Mouse (Mus musculus) erythroblast, adult 5-6 weeks (primary cell): Measurements from ENCODE around the gene Alox5. TPM values are rescaled to one million over a fixed set of nuclear protein-coding genes. Genes with fewer than 3 reads are reported as not detected.

Experiments
- ATAC-seq: replicated peaks from 2 replicates; pipeline ENCODE4 v1.8.0; 2016; ENCODE audit warnings: moderate number of reproducible peaks, mild to moderate bottlenecking, moderate TSS enrichment, inconsistent platforms; ENCODE audit not compliant: poor library complexity, low FRiP score, severe bottlenecking
- total RNA-seq, 2 experiments: library from RNA; stranded (forward) in 1 of 2; stranded (reverse) in 1 of 2; fragments of 150-400 nt in 1 of 2; fragments of 200-764, 138-1000 nt in 1 of 2; gene quantifications; 2 replicates each; pipeline versions ENCODE4 v1.2.3 to v1.2.4; 2015 to 2017; ENCODE audit warnings: low replicate concordance in 2 of 2

Alox5 gene
- total RNA-seq, 2 experiments from 2014 or later: 16.6 to 29.6 TPM

DNA sequence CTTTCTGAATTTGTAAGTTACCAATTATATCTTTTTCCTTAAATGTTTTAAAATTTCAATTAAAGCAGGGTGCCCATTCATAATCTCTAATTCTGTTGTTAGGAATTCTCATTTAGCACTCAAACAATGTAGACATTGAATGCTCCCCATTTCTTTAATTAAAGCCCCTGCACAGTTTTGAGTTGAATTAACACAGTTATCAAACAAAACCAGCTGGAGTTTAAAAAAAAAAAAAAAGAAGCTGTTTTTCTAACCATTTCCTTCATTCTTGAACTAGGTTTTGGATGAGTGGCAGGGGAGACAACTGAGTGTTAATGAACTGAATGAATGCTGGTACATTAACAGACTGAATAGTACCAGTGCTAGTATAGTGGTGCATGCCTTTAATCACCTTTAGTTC, 71.5 kb downstream of the Alox5 start:
- ATAC-seq: no peak

DNA sequence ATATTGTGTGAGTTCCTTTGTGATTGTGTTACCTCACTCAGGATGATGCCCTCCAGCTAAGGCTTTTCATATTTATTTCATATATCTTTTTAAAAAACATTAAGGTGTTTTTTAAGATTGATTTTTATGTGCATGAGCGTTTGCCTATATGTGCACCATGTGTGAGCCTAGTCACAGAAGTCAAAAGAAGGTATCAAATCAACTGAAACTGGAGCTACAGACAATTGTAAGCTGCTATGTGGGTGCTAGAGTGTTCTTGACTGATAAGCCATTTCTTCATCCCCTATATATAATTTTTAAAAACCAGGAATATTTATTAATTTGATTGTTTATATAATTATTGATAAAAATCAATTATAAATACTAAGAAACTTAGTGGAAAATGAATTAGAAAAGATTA, 72.9 kb downstream of the Alox5 start:
- no peak for ATAC-seq

DNA sequence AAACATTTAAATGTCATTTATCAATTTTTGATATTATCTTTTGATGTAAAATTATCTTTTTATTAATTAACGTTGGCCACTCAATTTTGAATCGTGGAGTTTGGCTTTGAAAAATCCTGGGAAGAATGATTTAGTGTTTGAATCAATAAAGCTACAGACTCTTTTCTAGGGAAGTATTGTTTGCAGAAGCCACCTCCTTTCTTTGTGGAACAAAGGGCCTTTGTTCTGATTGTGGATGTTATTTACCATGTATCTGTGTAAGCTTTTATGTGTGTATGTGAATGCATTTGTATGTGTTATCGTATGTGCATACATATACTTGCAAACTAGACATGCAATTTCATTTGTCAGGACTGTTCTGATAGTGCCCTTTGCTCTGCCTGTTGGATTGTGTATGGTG, 74.5 kb downstream of the Alox5 start:
- ATAC-seq: no peak

DNA sequence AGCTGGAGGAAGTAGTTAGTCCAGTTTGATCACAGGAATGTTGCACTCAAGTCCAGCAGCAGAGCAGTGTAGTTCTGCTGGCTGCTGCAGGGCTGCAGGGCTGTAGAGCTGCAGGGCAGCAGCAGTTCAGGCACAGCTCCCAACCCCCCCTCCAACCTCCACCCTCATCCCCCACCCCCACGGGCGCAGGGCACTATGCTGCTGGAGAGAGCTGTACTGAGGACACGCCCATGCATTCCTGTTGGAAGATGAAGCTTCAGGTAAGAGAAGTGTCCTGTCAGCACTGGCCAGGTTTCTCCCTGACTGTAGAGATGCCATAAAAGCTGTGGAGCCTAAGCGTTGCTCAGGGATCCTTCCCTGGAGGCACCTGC, 74.9 kb downstream of the Alox5 start:
- ATAC-seq: no peak

DNA sequence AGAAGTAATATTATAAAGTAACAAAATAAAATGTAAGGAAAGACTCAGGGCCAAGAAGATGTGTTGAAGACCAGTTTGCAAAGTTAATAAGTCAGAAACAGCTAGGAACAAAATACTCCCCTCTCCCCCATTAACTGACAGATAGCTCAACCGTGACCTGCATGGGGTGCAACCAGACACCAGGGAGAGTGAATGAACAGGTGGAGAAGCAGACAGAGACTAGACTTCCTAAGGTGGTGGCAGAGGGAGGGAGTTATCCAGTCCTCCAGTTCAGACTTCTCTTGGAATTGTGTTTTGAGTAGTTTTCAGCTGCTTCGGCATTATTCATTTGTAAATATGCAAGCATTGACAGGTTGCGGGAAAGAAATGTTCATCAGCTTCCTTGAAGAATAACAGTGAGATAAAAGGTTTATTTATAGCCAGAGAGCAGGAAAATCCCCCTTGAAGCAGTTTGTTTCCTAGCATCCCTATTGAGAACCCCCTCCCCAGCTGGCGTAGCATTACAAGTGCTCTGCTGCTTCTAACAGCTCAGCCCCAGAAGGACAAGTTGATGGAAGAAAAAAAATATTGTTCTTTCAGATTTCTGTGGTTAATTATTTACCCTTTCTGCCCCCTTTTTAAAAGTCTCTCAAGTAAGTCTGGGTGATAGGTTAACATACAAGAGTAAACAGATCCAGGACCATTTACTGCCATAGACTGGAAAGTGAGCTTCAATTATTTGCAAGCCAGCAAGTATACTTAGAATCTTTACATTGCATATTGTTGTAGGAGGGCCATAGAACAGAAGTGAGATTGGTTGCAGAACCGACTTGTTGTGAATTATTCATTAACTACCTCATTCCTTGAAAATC, 75.6 kb downstream of the Alox5 start:
- ATAC-seq: no peak

DNA sequence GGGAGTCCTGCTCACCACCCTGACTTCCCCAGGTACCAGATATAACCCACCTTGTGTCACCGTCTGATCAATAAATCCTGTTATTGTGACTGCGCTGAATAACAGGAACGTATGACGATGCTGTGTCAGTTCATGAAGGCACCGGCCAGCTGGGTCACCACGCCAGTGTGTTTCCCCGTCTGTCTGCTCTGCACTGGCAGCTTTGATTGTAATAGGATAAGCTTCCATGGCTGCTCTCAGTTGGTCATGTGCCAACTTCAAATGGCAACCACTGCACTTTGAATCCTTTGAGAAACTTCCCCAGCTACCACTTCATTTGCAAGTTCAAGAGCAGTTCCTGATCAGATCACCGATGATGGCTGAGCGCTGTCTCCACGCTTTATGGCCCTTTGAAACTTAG, 77.4 kb downstream of the Alox5 start:
- no peak for ATAC-seq

DNA sequence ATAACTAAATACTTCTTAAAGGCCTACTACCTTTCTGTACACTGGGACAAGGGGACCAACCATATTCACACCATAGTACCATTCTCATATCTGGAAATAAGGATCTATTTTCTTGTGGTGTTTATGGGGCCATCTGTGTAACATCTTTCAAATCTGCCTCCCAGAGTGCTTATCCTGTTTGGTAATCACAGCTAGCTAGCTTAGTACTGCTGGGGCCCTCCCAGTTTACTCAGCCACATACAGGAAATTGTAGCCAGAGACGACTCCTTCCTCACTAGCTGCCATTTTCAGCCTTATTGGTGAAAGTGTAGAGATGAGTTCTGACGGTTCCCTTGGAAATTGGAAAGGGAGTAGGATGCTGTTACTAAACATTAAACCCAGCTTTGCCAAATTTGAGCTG, 79.4 kb downstream of the Alox5 start:
- ATAC-seq: no peak

DNA sequence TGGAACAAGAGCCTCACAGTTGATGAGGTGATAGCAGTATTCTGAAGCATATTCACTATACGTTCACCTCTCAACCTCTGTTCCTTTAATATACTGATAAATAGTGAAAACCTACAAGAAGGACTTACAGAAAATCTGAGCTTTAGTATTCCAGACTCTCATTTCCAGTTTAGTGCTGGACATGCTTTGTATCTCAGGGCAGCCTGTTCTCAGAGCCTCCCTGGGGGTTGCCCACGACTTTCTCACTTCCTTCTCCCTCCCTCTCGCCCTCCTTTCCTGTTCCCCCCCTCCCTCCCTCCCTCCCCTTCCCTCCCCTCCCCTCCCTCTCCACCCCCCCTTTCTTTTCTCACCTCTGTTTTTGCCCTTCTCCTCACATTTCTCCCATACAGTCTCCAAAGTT, 80.8 kb downstream of the Alox5 start:
- ATAC-seq: no peak

DNA sequence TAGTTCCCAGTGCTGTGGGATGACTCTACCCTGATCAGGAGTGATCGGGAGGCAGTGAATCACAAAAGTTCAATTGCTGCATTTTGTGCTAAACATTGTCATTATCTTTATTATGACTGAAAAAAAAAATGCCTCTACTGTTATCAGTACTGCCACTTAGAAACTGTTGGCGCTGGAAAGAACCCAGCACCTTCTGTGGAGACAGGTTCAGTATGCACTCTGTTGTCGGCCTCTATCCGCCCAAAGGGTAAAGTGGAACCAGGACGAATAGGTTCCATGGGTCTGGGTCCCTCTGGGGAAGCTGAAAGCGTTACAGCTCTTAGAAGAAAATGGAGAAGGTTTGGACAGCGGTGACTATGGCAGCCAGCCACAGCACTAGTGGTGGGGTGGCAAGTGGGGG, 82.1 kb downstream of the Alox5 start:
- no peak for ATAC-seq

DNA sequence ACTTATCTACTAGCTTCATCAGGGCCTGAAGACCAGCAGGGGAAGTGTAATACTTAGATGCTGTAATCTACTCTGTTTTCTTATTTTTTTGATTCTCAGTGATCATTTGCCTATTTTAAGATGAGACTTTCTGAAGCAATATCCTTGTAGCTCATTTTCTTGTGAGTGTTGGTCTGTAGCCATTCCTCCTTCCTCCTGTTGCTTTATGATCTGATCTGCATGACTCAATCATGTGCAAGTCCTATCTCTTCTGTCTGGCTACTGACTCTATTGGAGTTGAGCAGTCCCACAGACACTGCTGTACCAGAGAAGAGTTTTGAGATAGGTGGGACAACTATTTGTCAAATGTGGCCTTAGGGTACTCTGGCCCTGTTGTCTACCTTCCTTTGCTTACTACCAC, 86.4 kb downstream of the Alox5 start:
- no peak for ATAC-seq

DNA sequence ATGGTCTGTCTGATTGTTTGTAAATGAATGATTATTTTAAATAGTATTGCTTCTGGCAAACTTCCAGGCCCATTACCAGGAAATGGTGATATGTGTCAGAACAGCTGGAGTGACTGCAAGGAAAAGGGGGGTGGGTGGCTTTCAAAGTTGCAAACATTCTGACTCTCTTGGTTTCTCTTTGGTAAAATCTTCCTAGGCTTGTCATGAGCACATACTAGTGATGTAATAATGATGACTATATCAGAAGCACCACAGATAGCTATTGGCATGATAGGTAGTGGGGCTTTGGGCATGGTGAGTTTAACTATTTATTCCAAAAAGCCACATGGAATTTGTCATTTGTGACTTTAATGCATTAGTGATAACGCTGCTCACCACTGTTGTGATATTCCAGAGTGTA, 86.8 kb downstream of the Alox5 start:
- ATAC-seq: no peak

DNA sequence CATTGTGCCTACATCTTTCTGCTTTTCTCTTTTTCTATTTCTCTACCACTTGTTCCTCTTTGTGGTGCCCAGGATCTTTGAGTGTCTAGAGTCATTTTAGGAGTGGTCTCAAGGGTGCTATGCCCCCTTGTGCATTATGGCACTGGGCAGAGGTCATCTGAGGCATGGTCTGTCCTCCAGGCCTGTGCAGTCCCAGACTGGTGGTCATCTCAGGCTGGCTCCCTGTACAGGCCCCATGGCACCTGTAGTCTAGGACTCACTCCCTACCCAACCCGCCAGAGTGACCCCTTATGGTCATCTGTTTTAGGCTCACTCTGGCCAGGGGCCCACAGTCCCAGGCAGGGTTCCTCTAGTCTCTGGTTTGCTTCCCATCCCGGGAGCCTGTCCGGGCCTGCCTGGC, 89.5 kb downstream of the Alox5 start:
- no peak for ATAC-seq

DNA sequence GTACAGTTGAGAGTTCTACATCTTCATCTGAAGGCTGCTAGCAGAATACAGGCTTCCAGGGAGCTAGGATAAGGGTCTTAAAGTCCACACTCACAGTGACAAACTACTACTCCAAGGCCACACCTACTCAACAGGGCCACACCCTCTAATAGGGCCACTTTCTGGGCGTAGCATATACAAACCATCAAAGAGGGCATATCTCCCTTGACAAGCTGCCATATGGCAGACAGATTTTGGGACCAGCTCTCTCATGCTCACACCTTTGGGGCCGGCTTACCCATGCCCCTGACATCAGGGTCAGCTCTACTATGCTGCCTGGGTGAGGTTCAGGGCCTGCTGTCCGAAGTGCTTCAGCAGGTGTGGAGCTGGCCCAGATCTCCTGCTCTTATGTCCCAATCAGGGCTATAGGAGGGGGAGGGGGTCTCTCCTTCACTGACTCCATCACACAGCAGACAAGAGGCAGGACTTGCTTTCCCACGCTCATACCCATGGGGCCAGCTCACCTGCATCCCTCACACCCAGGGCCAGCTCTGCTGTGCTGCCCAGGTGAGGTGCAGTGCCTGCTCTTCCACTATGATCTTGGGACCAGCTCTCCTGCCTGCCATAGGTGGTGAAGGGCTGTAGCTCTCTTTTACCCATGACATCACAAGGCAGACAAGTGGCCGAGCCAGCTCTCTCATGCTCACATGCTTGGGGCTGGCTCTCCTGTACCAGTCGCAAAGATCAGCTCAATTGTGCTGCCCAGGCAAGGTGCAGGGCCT, 90.6 kb downstream of the Alox5 start:
- ATAC-seq: peak; percentile 94

DNA sequence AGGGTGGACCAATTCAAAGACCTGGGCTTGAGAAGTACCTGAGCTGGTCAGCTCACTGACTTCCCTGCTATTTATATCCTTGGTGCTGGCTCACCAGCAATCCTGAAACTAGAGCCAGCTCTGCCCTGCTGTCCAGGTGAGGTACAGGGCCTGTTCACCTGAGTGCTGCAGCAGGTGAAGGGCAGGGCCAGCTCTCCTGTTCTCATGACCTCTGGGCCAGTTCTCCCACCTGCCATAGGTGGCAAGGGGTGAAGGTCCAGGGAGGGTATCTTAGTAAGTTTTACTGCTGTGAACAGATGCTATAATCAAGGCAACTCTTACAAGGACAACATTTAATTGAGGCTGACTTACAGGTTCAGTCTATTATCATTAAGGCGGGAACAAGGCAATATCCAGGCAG, 91.2 kb downstream of the Alox5 start:
- peak; percentile 32 for ATAC-seq

DNA sequence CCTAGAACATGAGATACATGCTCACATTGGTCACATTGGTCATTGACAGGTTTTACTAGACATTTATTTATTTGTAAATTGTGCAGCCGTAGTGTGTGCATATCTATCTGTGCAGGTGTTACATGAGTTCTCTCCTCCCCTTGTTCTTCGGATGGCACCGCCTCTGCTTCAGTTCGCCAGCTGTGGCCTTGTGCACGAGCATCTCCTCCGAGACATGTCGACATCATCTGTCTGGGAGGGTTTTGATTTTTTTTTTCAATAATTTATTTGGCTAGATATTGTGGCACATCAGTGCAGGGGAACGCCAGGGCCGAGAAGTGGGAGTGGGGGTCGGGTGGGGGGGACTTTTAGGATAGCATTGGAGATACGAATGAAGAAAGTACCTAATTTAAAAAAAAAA, 93.0 kb downstream of the Alox5 start:
- ATAC-seq: no peak

DNA sequence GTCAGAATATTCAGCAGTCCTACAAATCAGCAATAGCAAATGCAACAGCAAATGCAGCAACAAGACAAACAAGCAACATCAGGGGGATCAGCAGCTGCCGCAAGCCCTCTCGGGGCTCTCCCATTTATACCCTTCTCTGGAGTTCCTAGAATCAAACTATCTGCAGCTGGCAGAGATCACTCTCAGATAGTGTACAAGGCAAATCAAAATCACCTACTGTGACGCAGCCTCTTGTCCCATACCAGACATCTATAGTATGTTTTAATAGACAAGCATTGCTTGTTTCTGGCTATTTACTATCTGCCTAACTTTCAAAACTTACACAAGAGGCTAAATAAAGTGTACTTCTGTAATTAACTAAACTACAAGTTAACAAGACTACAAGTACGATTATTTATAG, 99.0 kb downstream of the Alox5 start:
- ATAC-seq: no peak

DNA sequence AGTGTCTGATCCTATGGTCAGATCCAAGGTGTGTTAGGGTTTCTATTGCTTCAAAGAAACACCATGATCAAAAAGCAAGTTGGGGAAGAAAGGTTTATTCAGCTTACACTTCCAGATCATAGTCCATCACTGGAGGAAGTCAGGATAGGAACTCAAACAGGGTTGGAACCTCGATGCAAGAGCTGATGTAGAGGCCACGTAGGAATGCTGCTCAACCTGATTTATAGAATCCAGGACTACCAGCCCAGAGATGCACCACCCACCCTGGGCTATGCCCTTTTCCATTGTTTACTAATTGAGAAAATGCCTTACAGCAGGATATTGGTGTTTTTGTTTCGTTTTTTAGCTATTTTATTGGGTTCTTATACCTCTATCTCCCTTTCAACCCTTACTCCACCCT, 99.5 kb downstream of the Alox5 start:
- ATAC-seq: no peak

Other genes starting within 250 kb of the Alox5 start
- 3.8 and 17.6 TPM in 2 replicates for gene Zfand4, start 197.0 kb downstream of the Alox5 start, total RNA-seq (2015; ENCODE audit: low replicate concordance)
- gene Zfand4, start 197.0 kb downstream of the Alox5 start, total RNA-seq (2017; ENCODE audit: low replicate concordance): 8.4 and 25.7 TPM in 2 replicates
- gene March8, start 123.2 kb downstream of the Alox5 start, total RNA-seq (2015; ENCODE audit: low replicate concordance): 546 and 733 TPM in 2 replicates
- 1,003 and 1,028 TPM in 2 replicates for gene March8, start 123.2 kb downstream of the Alox5 start, total RNA-seq (2017; ENCODE audit: low replicate concordance)
- not detected in 2 replicates for gene Olfr211, start 27.9 kb upstream of the Alox5 start, total RNA-seq (2015; ENCODE audit: low replicate concordance)
- not detected in 2 replicates for gene Olfr211, start 27.9 kb upstream of the Alox5 start, total RNA-seq (2017; ENCODE audit: low replicate concordance)
- not detected in 2 replicates for gene Olfr212, start 45.3 kb upstream of the Alox5 start, total RNA-seq (2015; ENCODE audit: low replicate concordance)
- gene Olfr212, start 45.3 kb upstream of the Alox5 start, total RNA-seq (2017; ENCODE audit: low replicate concordance): not detected in 2 replicates
- not detected in 2 replicates for gene Olfr213, start 77.3 kb upstream of the Alox5 start, total RNA-seq (2015; ENCODE audit: low replicate concordance)
- gene Olfr213, start 77.3 kb upstream of the Alox5 start, total RNA-seq (2017; ENCODE audit: low replicate concordance): 0.14 and 0.43 TPM in 2 replicates
- not detected in 2 replicates for gene Gm5580, start 90.0 kb upstream of the Alox5 start, total RNA-seq (2015; ENCODE audit: low replicate concordance)
- not detected in 2 replicates for gene Gm5580, start 90.0 kb upstream of the Alox5 start, total RNA-seq (2017; ENCODE audit: low replicate concordance)
- not detected in 2 replicates for gene Olfr214, start 93.1 kb upstream of the Alox5 start, total RNA-seq (2015; ENCODE audit: low replicate concordance)
- gene Olfr214, start 93.1 kb upstream of the Alox5 start, total RNA-seq (2017; ENCODE audit: low replicate concordance): not detected in 2 replicates
- not detected in 2 replicates for gene Olfr215, start 123.0 kb upstream of the Alox5 start, total RNA-seq (2015; ENCODE audit: low replicate concordance)
- not detected in 2 replicates for gene Olfr215, start 123.0 kb upstream of the Alox5 start, total RNA-seq (2017; ENCODE audit: low replicate concordance)
- gene Zfp422, start 167.8 kb upstream of the Alox5 start, total RNA-seq (2015; ENCODE audit: low replicate concordance): 18.6 and 21.1 TPM in 2 replicates
- 3.9 and 8.5 TPM in 2 replicates for gene Zfp422, start 167.8 kb upstream of the Alox5 start, total RNA-seq (2017; ENCODE audit: low replicate concordance)
- gene Depp1, start 189.4 kb upstream of the Alox5 start, total RNA-seq (2015; ENCODE audit: low replicate concordance): not detected in 2 replicates
- 0.77 TPM in 1 of 2 replicates, not detected in the other for gene Depp1, start 189.4 kb upstream of the Alox5 start, total RNA-seq (2017; ENCODE audit: low replicate concordance)
- 18.6 and 21.1 TPM in 2 replicates for gene Rassf4, start 212.8 kb upstream of the Alox5 start, total RNA-seq (2015; ENCODE audit: low replicate concordance)
- gene Rassf4, start 212.8 kb upstream of the Alox5 start, total RNA-seq (2017; ENCODE audit: low replicate concordance): 9.5 and 13.4 TPM in 2 replicates